Mouse (Mus musculus) natural killer cell, adult 2 months (primary cell): ENCODE data around the gene Tada2a.

Source experiments
- DNase-seq, 2 experiments: peaks; one replicate each; pipeline ENCODE4 v3.0.0; 2022; ENCODE audit warnings: low spot score in 2 of 2

Tada2a gene

GRCm38 (mm10) chr11:84113623-84114022, 15.8 kb downstream of the Tada2a start:
- no peak for DNase-seq

GRCm38 (mm10) chr11:84107137-84107536, 22.3 kb downstream of the Tada2a start:
- no peak for DNase-seq

GRCm38 (mm10) chr11:84104036-84104435, 25.4 kb downstream of the Tada2a start:
- no peak for DNase-seq

GRCm38 (mm10) chr11:84101182-84101581, 28.2 kb downstream of the Tada2a start:
- no peak for DNase-seq

GRCm38 (mm10) chr11:84097251-84097998, 32.0 kb downstream of the Tada2a start:
- DNase-seq, result no peak

GRCm38 (mm10) chr11:84095084-84095483, 34.3 kb downstream of the Tada2a start:
- DNase-seq, result no peak

- no peak for DNase-seq
Observed at GRCm38 (mm10) chr11:84090572-84090971, 38.8 kb downstream of the Tada2a start.

GRCm38 (mm10) chr11:84081901-84082300, 47.5 kb downstream of the Tada2a start:
- DNase-seq, result no peak

GRCm38 (mm10) chr11:84080327-84080726, 49.1 kb downstream of the Tada2a start:
- DNase-seq, result no peak

GRCm38 (mm10) chr11:84079887-84080286, 49.5 kb downstream of the Tada2a start:
- DNase-seq, result no peak

GRCm38 (mm10) chr11:84079361-84079760, 50.0 kb downstream of the Tada2a start:
- no peak for DNase-seq

- no peak for DNase-seq
Observed at GRCm38 (mm10) chr11:84078601-84079000, 50.8 kb downstream of the Tada2a start.

- DNase-seq, result no peak
Observed at GRCm38 (mm10) chr11:84077008-84077407, 52.4 kb downstream of the Tada2a start.

- no peak for DNase-seq
Observed at GRCm38 (mm10) chr11:84073816-84074764, 55.3 kb downstream of the Tada2a start.

GRCm38 (mm10) chr11:84072904-84073651, 56.3 kb downstream of the Tada2a start:
- no peak for DNase-seq

GRCm38 (mm10) chr11:84069034-84069370, 60.4 kb downstream of the Tada2a start, which contains the start of gene Dusp14:
Dusp14 (minus strand) TSS chr11:84069261.
- DNase-seq, result no peak

GRCm38 (mm10) chr11:84068191-84069033, 61.0 kb downstream of the Tada2a start:
- peak; percentile 32 for DNase-seq

- DNase-seq, result no peak
Observed at GRCm38 (mm10) chr11:84067720-84068190, 61.6 kb downstream of the Tada2a start.

GRCm38 (mm10) chr11:84066927-84067645, 62.3 kb downstream of the Tada2a start:
- DNase-seq, result peak in 1 of 2 experiments; percentile 10

GRCm38 (mm10) chr11:84066071-84066481, 63.3 kb downstream of the Tada2a start:
- no peak for DNase-seq
